Mouse (Mus musculus) CH12.LX (cell line): ENCODE data around the gene Stat2. TPM values are rescaled to one million over a fixed set of nuclear protein-coding genes. Genes with fewer than 3 reads are reported as not detected.

ENCODE experiments used
- DNase-seq: peaks from one replicate; pipeline ENCODE4 v3.0.0-alpha.2; 2013; ENCODE audit errors: extremely low read depth
- H3K27ac ChIP-seq: 2 replicates; pipeline ENCODE4 v1.5.1; 2012; ENCODE audit warnings: low read depth, mild to moderate bottlenecking, control low read depth, moderate library complexity; ENCODE audit not compliant: insufficient read depth
- H3K27me3 ChIP-seq: replicated peaks from 2 replicates; pipeline ENCODE3; 2012; ENCODE audit warnings: inconsistent platforms
- H3K36me3 ChIP-seq, 2 experiments: replicated peaks in 1 of 2; 2 replicates each; pipeline versions ENCODE3 to v1.6.1; 2012; ENCODE audit warnings: inconsistent platforms in 1 of 2, low read length in 1 of 2, mild to moderate bottlenecking in 1 of 2, mixed read lengths in 1 of 2, moderate library complexity in 1 of 2; ENCODE audit not compliant: control insufficient read depth in 1 of 2, insufficient read depth in 1 of 2
- H3K4me1 ChIP-seq, 2 experiments: 2 replicates each; pipeline ENCODE4 v1.6.1; 2012; ENCODE audit warnings: inconsistent platforms in 1 of 2, moderate library complexity in 1 of 2; ENCODE audit not compliant: insufficient read depth in 2 of 2, control insufficient read depth in 1 of 2
- H3K4me2 ChIP-seq: 2 replicates; pipeline ENCODE4 v1.6.1; 2012; ENCODE audit warnings: low read depth, mild to moderate bottlenecking, control low read depth; ENCODE audit not compliant: poor library complexity, insufficient read depth, severe bottlenecking
- H3K4me3 ChIP-seq, 3 experiments: fragments of 150-350 bp in 1 of 3; sonication (generic) in 1 of 3; replicated peaks in 1 of 3; 2 replicates each; pipeline versions ENCODE3 to v1.5.1; 2011 to 2012; ENCODE audit warnings: low read depth in 2 of 3, low read length in 2 of 3, mild to moderate bottlenecking in 2 of 3, moderate library complexity in 2 of 3, control low read depth in 1 of 3, improper control_type of control experiment in 1 of 3, inconsistent platforms in 1 of 3, mixed read lengths in 1 of 3; ENCODE audit not compliant: poor library complexity in 1 of 3
- H3K79me2 ChIP-seq: replicated peaks from 2 replicates; pipeline ENCODE4 v1.6.1; 2012; ENCODE audit warnings: mild to moderate bottlenecking, moderate library complexity; ENCODE audit not compliant: control insufficient read depth, poor library complexity, insufficient read depth, severe bottlenecking; ENCODE audit errors: extremely low read depth
- H3K9ac ChIP-seq: 2 replicates; pipeline ENCODE4 v1.6.1; 2012; ENCODE audit warnings: low read depth, mild to moderate bottlenecking, control low read depth, moderate library complexity; ENCODE audit not compliant: insufficient read depth
- H3K9me3 ChIP-seq: replicated peaks from 2 replicates; pipeline ENCODE3; 2012; ENCODE audit warnings: low read length, inconsistent platforms, mixed read lengths
- BHLHE40 ChIP-seq: IDR thresholded peaks from 2 replicates; pipeline ENCODE4 v1.6.1; 2011; ENCODE audit warnings: mild to moderate bottlenecking, low read depth, low read length, improper control_type of control experiment
- CHD1 ChIP-seq: IDR thresholded peaks from 2 replicates; pipeline ENCODE4 v1.6.1; 2012; ENCODE audit warnings: low read depth, low read length, improper control_type of control experiment, inconsistent platforms
- CHD2 ChIP-seq: IDR thresholded peaks from 2 replicates; pipeline ENCODE4 v1.6.1; 2011; ENCODE audit warnings: low read length, improper control_type of control experiment
- CTCF ChIP-seq, 2 experiments: IDR thresholded peaks in 1 of 2; conservative IDR thresholded peaks in 1 of 2; 2 replicates each; pipeline ENCODE4 v1.5.1; 2011 to 2012; ENCODE audit warnings: low read depth in 2 of 2, low read length in 2 of 2, improper control_type of control experiment in 1 of 2, inconsistent platforms in 1 of 2, mild to moderate bottlenecking in 1 of 2, moderate library complexity in 1 of 2
- E2F4 ChIP-seq: IDR thresholded peaks from 2 replicates; pipeline ENCODE4 v1.6.1; 2011; ENCODE audit warnings: low read depth, low read length, improper control_type of control experiment; ENCODE audit not compliant: insufficient replicate concordance
- ELF1 ChIP-seq: IDR thresholded peaks from 2 replicates; pipeline ENCODE4 v1.6.1; 2014; ENCODE audit warnings: low read depth, mild to moderate bottlenecking, inconsistent platforms, low read length, improper control_type of control experiment
- EP300 ChIP-seq: IDR thresholded peaks from 2 replicates; pipeline ENCODE4 v1.6.1; 2011; ENCODE audit warnings: low read length, improper control_type of control experiment
- ETS1 ChIP-seq: conservative IDR thresholded peaks from 2 replicates; pipeline ENCODE4 v1.6.1; 2012; ENCODE audit warnings: low read depth, mild to moderate bottlenecking, inconsistent platforms, low read length, improper control_type of control experiment, moderate library complexity
- GABPA ChIP-seq: IDR thresholded peaks from 2 replicates; pipeline ENCODE4 v1.6.1; 2012; ENCODE audit warnings: low read depth, low read length, improper control_type of control experiment, inconsistent platforms; ENCODE audit not compliant: insufficient replicate concordance
- HCFC1 ChIP-seq: IDR thresholded peaks from 2 replicates; pipeline ENCODE4 v1.6.1; 2012; ENCODE audit warnings: low read depth, mild to moderate bottlenecking, inconsistent platforms, low read length, improper control_type of control experiment
- IRF4 ChIP-seq: IDR thresholded peaks from 2 replicates; pipeline ENCODE4 v1.6.1; 2014; ENCODE audit warnings: low read depth, mild to moderate bottlenecking, inconsistent platforms, low read length, improper control_type of control experiment
- JUN ChIP-seq: IDR thresholded peaks from 2 replicates; pipeline ENCODE4 v1.6.1; 2011; ENCODE audit warnings: low read depth, mild to moderate bottlenecking, low read length, improper control_type of control experiment, moderate library complexity; ENCODE audit not compliant: insufficient read depth
- JUND ChIP-seq: conservative IDR thresholded peaks from 2 replicates; pipeline ENCODE4 v1.6.1; 2011; ENCODE audit warnings: low read depth, low read length, improper control_type of control experiment
- KAT2A ChIP-seq: IDR thresholded peaks from 2 replicates; pipeline ENCODE4 v1.6.1; 2012; ENCODE audit warnings: low read length, improper control_type of control experiment, inconsistent platforms; ENCODE audit not compliant: insufficient replicate concordance
- MAFK ChIP-seq: IDR thresholded peaks from 2 replicates; pipeline ENCODE4 v1.6.1; 2011; ENCODE audit warnings: low read length, improper control_type of control experiment; ENCODE audit not compliant: insufficient replicate concordance
- MAX ChIP-seq: IDR thresholded peaks from 2 replicates; pipeline ENCODE4 v1.6.1; 2011; ENCODE audit warnings: low read length, improper control_type of control experiment
- MAZ ChIP-seq: IDR thresholded peaks from 2 replicates; pipeline ENCODE4 v1.6.1; 2012; ENCODE audit warnings: low read depth, mild to moderate bottlenecking, inconsistent platforms, low read length, improper control_type of control experiment, moderate library complexity
- MEF2A ChIP-seq: IDR thresholded peaks from 2 replicates; pipeline ENCODE4 v1.6.1; 2014; ENCODE audit warnings: low read depth, mild to moderate bottlenecking, inconsistent platforms, low read length, improper control_type of control experiment, borderline replicate concordance
- MXI1 ChIP-seq: IDR thresholded peaks from 2 replicates; pipeline ENCODE4 v1.6.1; 2011; ENCODE audit warnings: mild to moderate bottlenecking, low read depth, low read length, improper control_type of control experiment
- MYC ChIP-seq: IDR thresholded peaks from 2 replicates; pipeline ENCODE4 v1.6.1; 2011; ENCODE audit warnings: low read depth, mild to moderate bottlenecking, improper control_type of control experiment, low read length
- NELFE ChIP-seq: IDR thresholded peaks from 2 replicates; pipeline ENCODE4 v1.6.1; 2011; ENCODE audit warnings: low read depth, low read length, improper control_type of control experiment
- NRF1 ChIP-seq: IDR thresholded peaks from 2 replicates; pipeline ENCODE4 v1.6.1; 2014; ENCODE audit warnings: low read depth, mild to moderate bottlenecking, inconsistent platforms, low read length, improper control_type of control experiment, moderate library complexity
- PAX5 ChIP-seq: IDR thresholded peaks from 2 replicates; pipeline ENCODE4 v1.6.1; 2012; ENCODE audit warnings: low read length, inconsistent platforms, mixed read lengths
- POLR2A ChIP-seq: IDR thresholded peaks from 2 replicates; pipeline ENCODE4 v1.6.1; 2011; ENCODE audit warnings: low read depth, mild to moderate bottlenecking, improper control_type of control experiment, low read length
- POLR2AphosphoS2 ChIP-seq: IDR thresholded peaks from 2 replicates; pipeline ENCODE4 v1.6.1; 2011; ENCODE audit warnings: low read depth, low read length, improper control_type of control experiment
- RAD21 ChIP-seq: IDR thresholded peaks from 2 replicates; pipeline ENCODE4 v1.6.1; 2011; ENCODE audit warnings: low read depth, mild to moderate bottlenecking, low read length, improper control_type of control experiment, moderate library complexity
- RCOR1 ChIP-seq: conservative IDR thresholded peaks from 2 replicates; pipeline ENCODE4 v1.6.1; 2012; ENCODE audit warnings: low read depth, mild to moderate bottlenecking, inconsistent platforms, low read length, improper control_type of control experiment
- SIN3A ChIP-seq: IDR thresholded peaks from 2 replicates; pipeline ENCODE4 v1.6.1; 2012; ENCODE audit warnings: low read length, improper control_type of control experiment, inconsistent platforms
- SMC3 ChIP-seq: IDR thresholded peaks from 2 replicates; pipeline ENCODE4 v1.6.1; 2011; ENCODE audit warnings: low read depth, low read length, improper control_type of control experiment
- TBP ChIP-seq: conservative IDR thresholded peaks from 2 replicates; pipeline ENCODE4 v1.6.1; 2011; ENCODE audit warnings: low read depth, low read length, improper control_type of control experiment
- TCF12 ChIP-seq: IDR thresholded peaks from 2 replicates; pipeline ENCODE4 v1.6.1; 2014; ENCODE audit warnings: low read depth, mild to moderate bottlenecking, inconsistent platforms, low read length, improper control_type of control experiment
- UBTF ChIP-seq: IDR thresholded peaks from 2 replicates; pipeline ENCODE4 v1.6.1; 2012; ENCODE audit warnings: low read depth, mild to moderate bottlenecking, inconsistent platforms, low read length, improper control_type of control experiment, moderate library complexity
- USF1 ChIP-seq: IDR thresholded peaks from 2 replicates; pipeline ENCODE4 v1.6.1; 2014; ENCODE audit warnings: low read depth, mild to moderate bottlenecking, inconsistent platforms, low read length, improper control_type of control experiment
- USF2 ChIP-seq: conservative IDR thresholded peaks from 2 replicates; pipeline ENCODE4 v1.6.1; 2011; ENCODE audit warnings: low read depth, low read length, improper control_type of control experiment
- ZC3H11A ChIP-seq: IDR thresholded peaks from 2 replicates; pipeline ENCODE4 v1.6.1; 2012; ENCODE audit warnings: low read depth, mild to moderate bottlenecking, inconsistent platforms, low read length, improper control_type of control experiment
- ZKSCAN1 ChIP-seq: IDR thresholded peaks from 2 replicates; pipeline ENCODE4 v1.6.1; 2012; ENCODE audit warnings: low read depth, inconsistent platforms, low read length, improper control_type of control experiment, borderline replicate concordance
- ZMIZ1 ChIP-seq: IDR thresholded peaks from 2 replicates; pipeline ENCODE4 v1.6.1; 2012; ENCODE audit warnings: low read depth, mild to moderate bottlenecking, inconsistent platforms, low read length, improper control_type of control experiment
- ZNF384 ChIP-seq: IDR thresholded peaks from 2 replicates; pipeline ENCODE4 v1.6.1; 2012; ENCODE audit warnings: low read depth, low read length, improper control_type of control experiment, inconsistent platforms
- dilution Hi-C: fragments of 300-500 bp; cut with MboI; formaldehyde crosslinking; loops from 2 replicates; pipeline ENCODE4 v1.14.3; 2020; ENCODE audit warnings: low sequenced_read_pairs; ENCODE audit not compliant: extremely low pct_unique_long_range_greater_than_20kb, extremely low pct_ligation_motif_present
- in situ Hi-C: fragments of 300-500 bp; cut with MboI; formaldehyde crosslinking; loops from 3 replicates; pipeline ENCODE4 v1.14.3; 2019; ENCODE audit warnings: low sequenced_read_pairs, low pct_ligation_motif_present, low pct_unique_long_range_greater_than_20kb, mixed read lengths
- polyA plus RNA-seq: library from polyadenylated mRNA; unstranded; fragments of >175 nt; gene quantifications from 2 replicates; pipeline ENCODE4 v1.2.1, GENCODE M21; 2012; ENCODE audit warnings: low read depth; ENCODE audit not compliant: insufficient read length
- total RNA-seq, 2 experiments: library from RNA; depleted of rRNA; stranded (reverse); fragments of 300-350 nt in 1 of 2; fragments of >200 nt in 1 of 2; gene quantifications; 2 replicates each; pipeline ENCODE4 v1.2.3; 2012 to 2014

Gene Stat2
- total and polyA plus RNA-seq, 3 experiments: 3.3 to 14.6 (median 12.5) TPM

GRCm38 (mm10) chr10:128335582-128335981 is 65.2 kb downstream of the Stat2 start:
- in situ Hi-C loops (no loop called here), dilution Hi-C loops (no loop called here)
- Histone ChIP-seq H3K9ac (no peak overlapping the region), H3K9me3 (no peaks in the 10 kb centered on the region), H3K27me3 (no peaks in the 10 kb centered on the region), H3K27ac (no peak overlapping the region), H3K79me2 (peaks cover 26% of the 10 kb centered on the region), H3K4me1 (peaks cover 10 to 30% of the 10 kb centered on the region in 2 experiments), H3K4me2 (0 out of 2 replicates have a peak overlapping the region, but pooled peaks have one; percentile 25), H3K36me3 (peaks cover 3 to 12% of the 10 kb centered on the region in 2 experiments), H3K4me3 (no peak overlapping the region)
- peak; percentile 85 for DNase-seq
- TF ChIP-seq ETS1: no peak
- TF ChIP-seq MAX: peak; percentile 50; the same call in 1 of the 2 replicates
- TF ChIP-seq E2F4: no peak
- peak; percentile 86 to 92 for TF ChIP-seq CTCF (conservative IDR thresholded peaks at IDR 0.05 in 1 of 2, IDR thresholded peaks at IDR 0.05 in 1 of 2; ENCODE audit: low read depth in 2 of 2, low read length in 2 of 2)
- TF ChIP-seq NELFE: peak; percentile 41; the same call in 1 of the 2 replicates
- no peak for TF ChIP-seq GABPA
- peak; percentile 68 for TF ChIP-seq SIN3A
- peak; percentile 54 for TF ChIP-seq ZNF384
- TF ChIP-seq POLR2AphosphoS2: no peak
- no peak for TF ChIP-seq CHD1
- 0 out of 2 replicates have a peak, but pooled peaks have one; percentile 10 for TF ChIP-seq NRF1
- TF ChIP-seq HCFC1: peak; percentile 34; the same call in 1 of the 2 replicates
- TF ChIP-seq POLR2A: no peak
- peak; percentile 81 for TF ChIP-seq SMC3
- no peak for TF ChIP-seq KAT2A
- TF ChIP-seq UBTF: no peak
- 0 out of 2 replicates have a peak, but pooled peaks have one; percentile 31 for TF ChIP-seq MAFK
- no peak for TF ChIP-seq PAX5
- no peak for TF ChIP-seq ZMIZ1
- peak; percentile 55 for TF ChIP-seq ELF1
- no peak for TF ChIP-seq CHD2
- TF ChIP-seq MEF2A: peak; percentile 55; the same call in 1 of the 2 replicates
- 0 out of 2 replicates have a peak, but pooled peaks have one; percentile 68 for TF ChIP-seq MAZ
- peak; percentile 35; the same call in 1 of the 2 replicates for TF ChIP-seq BHLHE40
- TF ChIP-seq USF1: no peak
- TF ChIP-seq IRF4: peak; percentile 61; the same call in 1 of the 2 replicates
- no peak for TF ChIP-seq JUN
- peak; percentile 38; the same call in 1 of the 2 replicates for TF ChIP-seq JUND
- TF ChIP-seq TCF12: no peak
- TF ChIP-seq RCOR1: no peak
- TF ChIP-seq ZC3H11A: peak; percentile 20; the same call in 1 of the 2 replicates
- TF ChIP-seq USF2: no peak
- no peak for TF ChIP-seq MXI1
- TF ChIP-seq RAD21: peak; percentile 85
- no peak for TF ChIP-seq ZKSCAN1
- TF ChIP-seq EP300: no peak
- TF ChIP-seq TBP: 0 out of 2 replicates have a peak, but pooled peaks have one; percentile 38
- peak; percentile 55; the same call in 1 of the 2 replicates for TF ChIP-seq MYC
